Mouse (Mus musculus): ENCODE measurements at regions not wholly inside any gene's neighbourhood (a gene's known extent, or its start where the extent isn't known, plus 50 kb on each side); places are given as distances from the start of the nearest gene placed in this dataset.

DNA sequence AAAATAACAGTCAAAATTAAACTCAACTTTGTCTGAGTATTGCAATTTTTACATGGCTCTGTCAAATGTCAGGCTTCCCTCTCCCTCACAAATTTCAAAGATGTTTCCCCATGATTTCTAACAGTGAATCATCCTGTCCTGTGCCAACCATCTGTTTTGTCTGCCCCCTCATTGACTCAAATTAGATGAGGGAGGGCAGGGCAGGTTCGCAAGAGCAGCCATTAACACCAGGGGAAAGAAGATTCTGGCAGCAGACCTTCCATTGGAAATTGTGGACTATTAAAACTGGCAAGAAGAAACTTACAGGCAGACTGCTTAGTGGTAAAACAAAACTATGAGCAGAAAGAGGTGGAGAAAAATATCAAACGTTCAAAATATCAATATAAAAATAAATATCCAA, 1277.0 kb upstream of the Zeb2 start:
- H3K9ac ChIP-seq, result no peak overlapping the region
- H3K27ac ChIP-seq, result no peak overlapping the region
- no peaks in the 10 kb centered on the region for H3K36me3 ChIP-seq
- 73% methylated on average over 2 of the region's 2 CpGs for WGBS
- no peak overlapping the region for H3K4me3 ChIP-seq
- no peak overlapping the region for H3K4me2 ChIP-seq
- no peaks in the 10 kb centered on the region for H3K27me3 ChIP-seq
- no peak for ATAC-seq (ENCODE audit: borderline replicate concordance, extremely low read depth, low FRiP score, low TSS enrichment)
- no peaks in the 10 kb centered on the region for H3K4me1 ChIP-seq
- no peaks in the 10 kb centered on the region for H3K9me3 ChIP-seq

DNA sequence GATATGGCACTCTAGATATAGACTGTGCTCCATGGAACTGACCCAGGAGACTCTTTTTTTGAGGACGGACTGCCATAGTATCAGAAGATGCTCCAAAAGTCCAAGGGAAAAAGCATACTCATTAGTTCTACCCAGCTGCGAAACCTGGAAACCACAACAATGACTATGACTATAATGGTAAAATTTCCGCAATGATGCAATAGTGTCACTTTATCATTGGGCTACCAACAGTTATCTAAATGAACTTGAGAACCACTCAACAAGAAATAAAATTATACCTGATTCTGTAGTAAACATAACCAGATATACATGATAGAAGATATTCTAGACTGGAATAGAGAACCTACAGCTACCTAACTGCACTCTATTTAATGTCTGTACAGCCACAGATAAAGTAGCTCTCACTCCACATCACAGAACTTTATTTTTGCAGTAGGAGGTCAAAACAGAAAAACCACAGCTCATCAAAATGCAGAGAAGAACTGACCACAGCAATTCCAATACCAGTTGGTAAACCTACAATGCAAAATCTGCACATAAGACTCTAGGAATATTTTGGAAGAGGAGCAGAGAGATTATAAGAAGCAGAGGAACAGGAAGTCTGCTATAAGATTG, 1255.8 kb upstream of the Zeb2 start:
- Histone ChIP-seq H3K36me3 (no peaks in the 10 kb centered on the region), H3K9ac (no peak overlapping the region), H3K4me3 (no peak overlapping the region), H3K27me3 (no peaks in the 10 kb centered on the region), H3K4me2 (no peak overlapping the region), H3K27ac (no peak overlapping the region), H3K4me1 (no peaks in the 10 kb centered on the region), H3K9me3 (no peaks in the 10 kb centered on the region)
- whole genome bisulfite sequencing, result 97% methylated on average over 3 of the region's 3 CpGs
- ATAC-seq (ENCODE audit: borderline replicate concordance, extremely low read depth, low FRiP score, low TSS enrichment), result no peak

DNA sequence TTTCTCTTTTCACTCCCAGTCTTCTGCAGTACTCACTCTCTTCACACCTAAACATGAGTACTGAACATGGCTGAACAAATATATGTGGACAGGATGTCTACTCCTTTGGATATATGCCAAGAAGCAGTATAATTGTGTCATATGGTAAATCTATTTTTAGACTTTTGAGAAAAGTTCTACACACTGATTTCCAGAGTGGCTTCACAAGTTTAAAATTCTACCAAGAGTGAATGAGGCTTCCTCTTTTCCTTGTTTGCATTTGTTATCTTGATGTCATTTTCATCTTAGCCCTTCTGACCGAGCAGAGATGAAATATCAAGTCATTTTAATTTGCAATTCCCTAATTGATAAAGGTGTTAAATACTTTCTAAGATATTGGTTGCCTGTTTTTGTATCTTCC, 1254.6 kb upstream of the Zeb2 start:
- Histone ChIP-seq H3K4me1 (no peaks in the 10 kb centered on the region), H3K27ac (no peak overlapping the region), H3K9me3 (no peaks in the 10 kb centered on the region), H3K36me3 (no peaks in the 10 kb centered on the region), H3K9ac (no peak overlapping the region), H3K4me2 (no peak overlapping the region), H3K4me3 (no peak overlapping the region), H3K27me3 (no peaks in the 10 kb centered on the region)
- WGBS, result 33% methylated on average over 1 of the region's 1 CpGs
- no peak for ATAC-seq (ENCODE audit: borderline replicate concordance, extremely low read depth, low FRiP score, low TSS enrichment)

DNA sequence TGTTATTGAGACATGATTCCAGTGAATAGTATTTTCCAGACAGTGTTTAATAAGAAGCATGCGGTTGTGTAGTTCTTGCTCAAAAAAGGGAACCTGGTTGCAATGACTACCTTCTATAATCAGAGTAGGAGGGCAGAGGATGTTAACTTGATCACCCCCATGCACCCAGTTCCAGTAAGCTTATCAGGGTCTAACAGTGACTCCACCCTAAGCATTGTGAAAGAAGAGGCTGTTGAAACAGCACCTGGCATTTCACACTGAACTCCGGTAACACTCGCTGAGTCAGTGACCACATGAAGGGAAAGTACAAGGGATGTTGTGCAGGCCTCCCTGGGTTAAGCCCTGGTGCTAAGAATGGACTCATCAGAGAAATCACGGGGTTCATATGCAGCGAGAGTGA, 1253.8 kb upstream of the Zeb2 start:
- Histone ChIP-seq H3K4me3 (no peak overlapping the region), H3K9me3 (no peaks in the 10 kb centered on the region), H3K4me1 (no peaks in the 10 kb centered on the region), H3K27me3 (no peaks in the 10 kb centered on the region), H3K36me3 (no peaks in the 10 kb centered on the region), H3K27ac (no peak overlapping the region), H3K4me2 (no peak overlapping the region), H3K9ac (no peak overlapping the region)
- no peak; the same call in 1 of the 2 replicates for ATAC-seq (ENCODE audit: borderline replicate concordance, extremely low read depth, low FRiP score, low TSS enrichment)
- 70% methylated on average over 5 of the region's 5 CpGs for WGBS

DNA sequence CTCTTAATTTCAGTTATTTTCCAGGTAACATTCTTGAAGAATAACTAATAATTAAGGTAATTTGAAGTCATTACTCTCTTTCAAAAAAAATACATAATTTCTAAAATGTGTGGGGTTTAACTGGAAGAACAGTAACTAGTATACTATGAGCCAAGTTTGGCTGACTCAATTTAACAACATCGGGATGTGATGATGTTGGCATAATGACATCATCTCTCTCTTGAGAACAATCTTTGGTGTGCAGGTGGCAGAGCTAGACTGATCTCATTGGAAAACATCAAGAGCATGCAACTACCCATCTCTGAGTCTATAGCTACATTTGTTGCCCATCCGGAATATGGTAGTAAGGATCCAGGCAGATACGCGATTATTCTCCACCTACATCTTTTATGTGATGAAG, 1251.7 kb upstream of the Zeb2 start:
- H3K36me3 ChIP-seq, result no peaks in the 10 kb centered on the region
- H3K27ac ChIP-seq, result no peak overlapping the region
- H3K4me2 ChIP-seq, result no peak overlapping the region
- ATAC-seq (ENCODE audit: borderline replicate concordance, extremely low read depth, low FRiP score, low TSS enrichment), result no peak
- H3K9me3 ChIP-seq, result no peaks in the 10 kb centered on the region
- no peak overlapping the region for H3K9ac ChIP-seq
- no peaks in the 10 kb centered on the region for H3K4me1 ChIP-seq
- WGBS, result 93% methylated on average over 4 of the region's 4 CpGs
- H3K4me3 ChIP-seq, result no peak overlapping the region
- H3K27me3 ChIP-seq, result no peaks in the 10 kb centered on the region

DNA sequence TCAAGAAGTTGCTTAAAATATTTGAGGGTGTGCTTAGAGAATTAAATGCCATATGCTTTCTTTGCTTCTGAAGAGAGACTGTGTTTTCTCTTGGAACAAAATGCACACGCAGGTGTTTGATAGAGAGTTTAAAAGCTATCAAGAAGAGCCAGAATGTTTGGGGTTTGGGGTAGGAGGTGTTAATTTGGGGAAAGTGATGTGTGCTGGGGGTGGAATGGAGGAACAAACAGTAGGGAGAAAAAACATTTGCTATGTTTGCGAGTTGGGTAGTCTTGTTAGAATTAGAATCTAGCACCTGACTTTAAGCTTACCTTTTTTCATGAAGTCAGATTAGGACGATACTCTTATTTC, 1248.9 kb upstream of the Zeb2 start:
- H3K4me2 ChIP-seq, result no peak overlapping the region
- no peaks in the 10 kb centered on the region for H3K9me3 ChIP-seq
- H3K27me3 ChIP-seq, result no peaks in the 10 kb centered on the region
- H3K36me3 ChIP-seq, result no peaks in the 10 kb centered on the region
- WGBS, result 81% methylated on average over 3 of the region's 3 CpGs
- H3K4me1 ChIP-seq, result no peaks in the 10 kb centered on the region
- no peak for ATAC-seq (ENCODE audit: borderline replicate concordance, extremely low read depth, low FRiP score, low TSS enrichment)
- no peak overlapping the region for H3K4me3 ChIP-seq
- no peak overlapping the region for H3K9ac ChIP-seq
- no peak overlapping the region for H3K27ac ChIP-seq

DNA sequence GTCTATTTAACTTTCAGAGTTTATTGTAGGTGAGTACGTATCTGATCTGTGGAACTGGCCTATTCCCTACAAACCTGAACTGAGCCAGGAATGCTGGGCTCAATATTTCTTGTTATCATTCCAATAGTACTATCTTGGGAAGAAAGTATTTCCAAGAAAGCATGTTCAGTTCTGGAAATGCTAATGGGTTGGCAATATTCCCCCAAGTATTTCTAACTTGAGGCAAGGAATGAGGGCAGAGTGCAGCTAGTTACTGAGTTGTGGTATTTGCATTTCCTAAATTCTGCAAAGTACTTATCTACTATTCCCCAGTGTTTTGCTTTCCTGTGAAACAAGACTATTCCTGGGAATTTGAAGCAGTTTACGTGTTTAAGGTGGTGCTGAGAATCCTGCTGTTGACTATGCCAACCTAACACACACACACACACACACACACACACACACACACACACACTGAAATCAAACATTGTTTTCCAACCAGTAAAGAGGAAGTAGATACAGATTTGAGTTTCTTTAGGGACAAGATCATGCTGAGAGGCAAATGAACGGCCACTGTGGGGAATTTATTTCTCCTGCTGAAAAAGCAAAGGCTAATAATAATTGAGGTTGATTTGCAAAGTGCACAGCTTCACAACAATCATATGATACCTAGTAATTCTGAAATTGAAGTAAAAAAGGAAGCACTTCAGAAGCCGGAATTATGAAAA, 1248.4 kb upstream of the Zeb2 start:
- H3K4me3 ChIP-seq, result no peak overlapping the region
- H3K27me3 ChIP-seq, result no peaks in the 10 kb centered on the region
- H3K9ac ChIP-seq, result no peak overlapping the region
- no peaks in the 10 kb centered on the region for H3K4me1 ChIP-seq
- no peaks in the 10 kb centered on the region for H3K9me3 ChIP-seq
- ATAC-seq (ENCODE audit: borderline replicate concordance, extremely low read depth, low FRiP score, low TSS enrichment), result no peak
- H3K36me3 ChIP-seq, result no peaks in the 10 kb centered on the region
- H3K4me2 ChIP-seq, result no peak overlapping the region
- WGBS, result 79% methylated on average over 4 of the region's 4 CpGs
- H3K27ac ChIP-seq, result no peak overlapping the region

DNA sequence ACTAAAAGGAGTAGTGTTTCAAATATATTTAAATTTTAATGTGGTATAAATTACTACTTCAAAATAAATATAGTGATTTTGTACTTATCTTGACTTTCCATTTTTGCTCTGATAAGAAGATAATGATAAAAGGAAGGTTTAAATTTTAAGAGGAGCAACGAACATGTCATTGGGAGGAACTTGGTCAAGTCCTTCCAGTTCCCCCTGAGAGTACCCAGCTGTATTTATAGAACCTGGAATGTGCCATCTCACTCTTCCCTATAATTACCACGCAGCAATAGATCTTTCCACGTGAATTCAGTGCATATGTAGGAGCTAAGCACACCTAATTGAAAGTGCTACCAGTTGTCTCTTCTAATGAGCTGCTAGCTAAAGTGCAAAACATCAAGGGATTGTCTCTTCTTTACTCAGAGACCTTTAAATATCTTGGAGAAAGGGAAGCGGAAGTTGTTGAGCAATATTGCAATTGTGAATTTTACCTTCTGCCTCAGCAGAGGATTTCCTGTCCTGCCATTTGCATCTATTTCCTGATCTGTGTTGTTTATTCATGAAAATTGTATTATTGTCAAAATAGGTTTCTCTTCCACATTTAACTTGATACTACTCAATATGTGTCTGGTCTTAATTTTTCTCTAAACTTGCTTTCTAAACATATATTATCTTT, 1243.0 kb upstream of the Zeb2 start:
- Histone ChIP-seq H3K9ac (no peak overlapping the region), H3K36me3 (no peaks in the 10 kb centered on the region), H3K9me3 (no peaks in the 10 kb centered on the region), H3K4me1 (no peaks in the 10 kb centered on the region), H3K27me3 (no peaks in the 10 kb centered on the region), H3K27ac (no peak overlapping the region), H3K4me3 (no peak overlapping the region), H3K4me2 (no peak overlapping the region)
- no peak for ATAC-seq (ENCODE audit: borderline replicate concordance, extremely low read depth, low FRiP score, low TSS enrichment)
- 49% methylated on average over 4 of the region's 4 CpGs for WGBS

DNA sequence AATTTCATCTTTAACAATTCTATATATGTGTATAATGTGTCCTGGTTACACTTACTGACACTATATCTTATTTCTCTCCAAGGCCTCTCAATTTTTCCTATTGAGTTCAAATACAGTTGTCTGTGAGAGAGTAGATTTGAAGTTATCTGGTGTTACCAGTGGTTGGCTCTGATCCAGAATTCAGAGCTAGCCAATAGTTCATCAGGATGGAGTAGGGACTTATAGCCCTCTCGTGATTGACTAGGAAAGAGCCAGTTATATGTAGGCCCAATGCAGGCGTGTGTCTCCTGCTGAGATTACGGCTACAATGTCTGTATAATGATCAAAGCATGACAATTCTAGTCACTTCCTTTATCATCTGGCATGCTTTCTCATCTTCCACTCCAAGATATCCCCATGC, 1241.0 kb upstream of the Zeb2 start:
- no peaks in the 10 kb centered on the region for H3K9me3 ChIP-seq
- no peak overlapping the region for H3K4me2 ChIP-seq
- ATAC-seq (ENCODE audit: borderline replicate concordance, extremely low read depth, low FRiP score, low TSS enrichment), result no peak
- H3K27ac ChIP-seq, result no peak overlapping the region
- H3K36me3 ChIP-seq, result no peaks in the 10 kb centered on the region
- H3K4me1 ChIP-seq, result no peaks in the 10 kb centered on the region
- 79% methylated on average over 3 of the region's 3 CpGs for WGBS
- no peak overlapping the region for H3K4me3 ChIP-seq
- no peaks in the 10 kb centered on the region for H3K27me3 ChIP-seq
- H3K9ac ChIP-seq, result no peak overlapping the region

DNA sequence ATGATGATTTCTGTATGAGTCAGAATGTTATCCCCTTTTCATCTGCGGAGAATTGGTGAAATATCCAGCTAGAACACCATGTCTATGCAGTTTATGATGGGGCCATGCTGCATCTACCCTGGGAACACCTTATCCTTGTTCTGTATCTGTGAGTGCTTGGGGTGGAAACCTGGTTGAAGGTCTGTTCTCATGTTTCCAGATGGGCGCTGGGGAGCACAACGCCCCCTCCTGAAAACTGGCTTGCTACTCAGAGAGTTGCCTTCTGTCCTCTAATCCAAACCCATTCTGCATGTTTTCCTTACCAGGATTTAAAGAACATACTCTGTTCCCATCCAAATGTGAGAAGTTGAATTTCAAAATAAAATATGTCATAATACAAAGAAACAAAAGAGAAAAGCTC, 1239.5 kb upstream of the Zeb2 start:
- no peak overlapping the region for H3K9ac ChIP-seq
- H3K36me3 ChIP-seq, result no peaks in the 10 kb centered on the region
- H3K4me2 ChIP-seq, result no peak overlapping the region
- H3K4me1 ChIP-seq, result no peaks in the 10 kb centered on the region
- H3K27me3 ChIP-seq, result no peaks in the 10 kb centered on the region
- H3K4me3 ChIP-seq, result no peak overlapping the region
- H3K27ac ChIP-seq, result no peak overlapping the region
- ATAC-seq (ENCODE audit: borderline replicate concordance, extremely low read depth, low FRiP score, low TSS enrichment), result no peak
- H3K9me3 ChIP-seq, result no peaks in the 10 kb centered on the region
- WGBS, result 85% methylated on average over 3 of the region's 3 CpGs

DNA sequence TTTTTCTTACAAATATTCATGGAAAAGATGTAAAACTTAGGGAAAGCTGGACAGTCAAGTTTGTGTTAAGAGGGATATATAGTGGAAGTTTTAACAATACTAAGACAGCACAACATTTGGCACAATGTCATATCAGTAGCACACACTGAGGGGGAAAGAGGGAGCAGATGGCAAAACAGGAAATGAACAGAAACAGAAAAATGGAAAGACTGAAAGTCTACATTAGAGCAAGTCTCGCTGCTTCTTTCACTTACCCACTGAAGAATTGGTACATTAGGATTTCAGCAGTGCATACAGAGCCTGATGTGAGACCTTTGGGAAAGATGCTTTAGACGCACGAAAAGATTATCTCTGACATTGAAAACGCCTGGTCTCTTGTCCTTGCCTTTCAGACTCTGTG, 1223.5 kb upstream of the Zeb2 start:
- Histone ChIP-seq H3K4me3 (no peak overlapping the region), H3K4me2 (no peak overlapping the region), H3K9me3 (no peaks in the 10 kb centered on the region), H3K9ac (no peak overlapping the region), H3K27me3 (no peaks in the 10 kb centered on the region), H3K4me1 (no peaks in the 10 kb centered on the region), H3K36me3 (no peaks in the 10 kb centered on the region), H3K27ac (no peak overlapping the region)
- WGBS, result 61% methylated on average over 4 of the region's 4 CpGs
- ATAC-seq (ENCODE audit: borderline replicate concordance, extremely low read depth, low FRiP score, low TSS enrichment), result no peak

DNA sequence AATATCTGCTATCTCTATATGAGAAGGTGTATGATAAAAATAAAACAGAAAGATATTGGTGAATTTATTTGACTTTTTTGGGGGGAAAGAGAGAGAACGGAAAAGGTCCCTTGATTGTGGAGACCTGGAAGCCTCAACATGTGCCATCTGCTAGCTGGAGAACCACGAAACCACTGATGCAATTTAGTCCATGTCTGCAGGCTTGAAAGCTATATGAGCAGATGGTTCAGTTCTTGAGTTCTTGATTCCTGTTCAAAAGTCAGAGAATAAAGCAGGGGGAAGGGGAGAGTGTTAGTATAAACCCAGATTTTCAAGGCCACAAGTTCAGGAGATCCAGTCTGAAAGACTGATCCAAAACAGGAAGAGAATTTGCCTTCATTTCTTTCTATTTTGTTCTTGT, 1199.5 kb upstream of the Zeb2 start:
- no peak for ATAC-seq (ENCODE audit: borderline replicate concordance, extremely low read depth, low FRiP score, low TSS enrichment)

More for the DNA sequence above, 1199.5 kb upstream of the Zeb2 start:
- no peak overlapping the region for H3K4me3 ChIP-seq
- no peak overlapping the region for H3K9ac ChIP-seq
- H3K4me1 ChIP-seq, result no peaks in the 10 kb centered on the region
- 89% methylated on average over 2 of the region's 2 CpGs for WGBS
- no peak overlapping the region for H3K4me2 ChIP-seq
- H3K27ac ChIP-seq, result no peak overlapping the region
- H3K9me3 ChIP-seq, result no peaks in the 10 kb centered on the region
- H3K36me3 ChIP-seq, result no peaks in the 10 kb centered on the region
- H3K27me3 ChIP-seq, result no peaks in the 10 kb centered on the region
